Mouse (Mus musculus) thymus, adult 2 months (tissue): ENCODE data around the gene Ifitm1.

Source experiments
- CTCF ChIP-seq: fragments of 200-500 bp; IDR thresholded peaks from 2 replicates; pipeline ENCODE4 v1.5.1; 2012; ENCODE audit warnings: mild to moderate bottlenecking, control low read depth, low read length, moderate library complexity, borderline replicate concordance; ENCODE audit not compliant: control insufficient read depth, poor library complexity, insufficient read depth; ENCODE audit errors: extremely low read depth
- POLR2A ChIP-seq: fragments of 200-500 bp; IDR thresholded peaks from 2 replicates; pipeline ENCODE4 v1.6.1; 2012; ENCODE audit warnings: mild to moderate bottlenecking, low read length, control low read depth, moderate library complexity; ENCODE audit not compliant: control insufficient read depth, poor library complexity, insufficient read depth; ENCODE audit errors: extremely low read depth

DNA sequence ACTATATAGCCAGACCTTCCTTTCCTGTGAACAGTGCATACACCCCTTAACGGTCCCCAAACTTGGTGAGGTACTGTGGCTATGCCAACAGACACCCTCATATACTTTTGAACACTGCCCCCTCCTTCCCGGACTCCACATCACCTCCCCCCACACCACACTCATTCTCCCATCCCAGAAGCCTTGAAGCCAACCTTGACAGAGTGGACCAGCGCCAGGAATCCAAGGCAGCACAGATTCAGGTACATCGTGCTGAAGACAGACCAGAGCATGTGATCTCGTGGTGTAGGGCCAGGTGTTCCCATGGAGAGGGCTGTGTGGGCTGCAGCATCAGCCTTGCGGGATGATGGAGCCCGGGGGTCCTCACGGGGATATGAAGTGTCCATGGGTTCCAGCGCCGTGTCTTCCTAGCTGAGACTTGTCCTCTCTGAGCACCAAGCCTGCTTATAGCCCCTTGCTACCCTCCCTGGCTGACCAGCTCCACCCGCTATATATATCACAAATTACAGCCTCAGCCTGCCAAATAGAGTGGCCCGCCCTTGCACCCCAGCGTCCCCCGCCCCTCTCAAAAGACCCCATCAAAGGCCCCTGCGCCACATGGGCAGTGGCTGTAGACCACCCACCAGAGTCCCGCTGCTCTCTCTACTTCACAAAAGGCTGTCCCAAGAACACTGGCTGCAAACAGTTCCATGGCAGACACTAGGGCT lies 17.0 kb upstream of the Ifitm1 start, which contains the start of gene Ifitm5:
- TF ChIP-seq CTCF (no peak), POLR2A (no peak)
